10 mouse cellular contexts compared by ENCODE assay signal in the genomic region with DNA sequence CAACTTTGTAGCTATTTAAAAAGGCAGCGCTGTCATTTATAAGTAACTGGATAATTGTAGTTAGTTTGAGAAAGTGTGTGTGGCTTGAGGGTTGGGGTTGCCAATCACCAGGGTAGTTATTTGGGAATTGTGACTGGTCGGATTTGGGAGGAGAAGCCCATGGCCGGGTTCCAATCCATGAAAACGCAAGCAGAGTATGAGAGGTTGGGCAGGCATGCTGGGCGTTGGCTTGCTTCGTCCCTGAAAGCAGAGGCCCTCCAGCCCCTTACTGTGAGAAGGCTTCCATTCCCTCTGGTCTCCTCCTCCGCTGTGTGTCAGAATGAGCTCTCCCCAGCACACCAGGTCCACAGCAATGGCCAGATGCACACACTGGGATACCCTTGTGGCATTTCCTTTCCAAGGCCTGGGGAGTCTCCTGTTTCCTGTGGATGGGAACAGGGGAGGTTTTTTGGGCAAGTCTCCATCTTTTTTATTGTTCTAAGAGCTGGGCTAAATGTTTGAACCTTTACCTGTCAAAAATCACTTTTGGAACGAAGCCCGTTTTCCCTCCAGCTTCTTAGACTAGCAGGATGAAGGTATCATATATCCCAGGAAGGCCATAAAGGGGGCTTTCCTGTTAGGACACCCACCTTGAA. TPM values are rescaled to one million over a fixed set of nuclear protein-coding genes. Genes with fewer than 3 reads are reported as not detected.
DNase-seq lines count a peak whose midpoint lies in the region; ATAC-seq and TF ChIP-seq lines count a peak whose summit lies in the region.
"Had no signal": no experiment of that assay in that cellular context is flagged by ENCODE, and none has a peak within 500 bp of the region (broad histone marks: within the 10 kb centered on the region; RNA-seq: fewer than 3 reads in every experiment).

No protein-coding gene starts in this region.

- H3K9me3 ChIP-seq in forebrain, embryonic 10.5 days: no peaks in the 10 kb centered on the region
- H3K9me3 ChIP-seq in forebrain, embryonic 12.5 days: no peaks in the 10 kb centered on the region
- H3K9me3 ChIP-seq in heart, embryonic 11.5 days (replicated peaks; ENCODE audit: control insufficient read depth, low read length): no peaks in the 10 kb centered on the region
- no peaks in the 10 kb centered on the region for H3K9me3 ChIP-seq in kidney, postnatal 0 days (replicated peaks; ENCODE audit: low read length)
- H3K9me3 ChIP-seq: liver, embryonic 12.5 days had no signal

- no peak overlapping the region for H3K9ac ChIP-seq in forebrain, embryonic 12.5 days
- H3K9ac ChIP-seq in heart, embryonic 11.5 days (ENCODE audit: low read depth, low read length): no peak overlapping the region
- H3K9ac ChIP-seq in kidney, postnatal 0 days (ENCODE audit: low read depth, low read length): no peak overlapping the region
- H3K9ac ChIP-seq: liver, embryonic 12.5 days had no signal

- DNase-seq in forebrain, embryonic 10.5 days (ENCODE audit: extremely low spot score, low spot score): no peak
- peak; percentile 41 for DNase-seq in NIH3T3 (ENCODE audit: low read depth)
- DNase-seq in kidney, postnatal 0 days (ENCODE audit: low spot score): peak; percentile 52
- DNase-seq in neural tube, embryonic 10.5 days (ENCODE audit: extremely low spot score, low spot score): no peak
- DNase-seq in urinary bladder, adult 2 months (ENCODE audit: low spot score): no peak
- DNase-seq in B cell, adult 2 months: no peak

- H3K27ac ChIP-seq in forebrain, embryonic 10.5 days: 0 out of 2 replicates have a peak overlapping the region, but pooled peaks have one; percentile 48
- no peak overlapping the region for H3K27ac ChIP-seq in forebrain, embryonic 12.5 days
- peak overlapping the region; percentile 59 for H3K27ac ChIP-seq in heart, embryonic 11.5 days (ENCODE audit: low read depth, low read length)
- H3K27ac ChIP-seq in kidney, postnatal 0 days: peak overlapping the region; percentile 60; the same call in 1 of the 2 replicates
- H3K27ac ChIP-seq: layer of hippocampus, adult 2 months; liver, embryonic 12.5 days had no signal

- TF ChIP-seq CTCF in kidney, postnatal 0 days (IDR thresholded peaks at IDR 0.05; ENCODE audit: low read depth): no peak

- peaks cover 12% of the 10 kb centered on the region for H3K4me1 ChIP-seq in forebrain, embryonic 10.5 days
- peaks cover 3% of the 10 kb centered on the region; the same call in 1 of the 2 replicates for H3K4me1 ChIP-seq in forebrain, embryonic 12.5 days
- H3K4me1 ChIP-seq in heart, embryonic 11.5 days (ENCODE audit: control insufficient read depth, insufficient read depth, low read length): peaks cover 10% of the 10 kb centered on the region
- peaks cover 24% of the 10 kb centered on the region for H3K4me1 ChIP-seq in kidney, postnatal 0 days (replicated peaks; ENCODE audit: insufficient read depth, low read length)

- no peak overlapping the region for H3K4me2 ChIP-seq in forebrain, embryonic 12.5 days
- H3K4me2 ChIP-seq in heart, embryonic 11.5 days: no peak overlapping the region
- no peak overlapping the region for H3K4me2 ChIP-seq in kidney, postnatal 0 days (ENCODE audit: low read length)
- H3K4me2 ChIP-seq: liver, embryonic 12.5 days had no signal

- no peaks in the 10 kb centered on the region for H3K27me3 ChIP-seq in forebrain, embryonic 10.5 days (ENCODE audit: poor library complexity, severe bottlenecking)
- no peaks in the 10 kb centered on the region for H3K27me3 ChIP-seq in forebrain, embryonic 12.5 days
- H3K27me3 ChIP-seq in heart, embryonic 11.5 days (ENCODE audit: control insufficient read depth, insufficient read depth, low read length): no peaks in the 10 kb centered on the region
- no peaks in the 10 kb centered on the region for H3K27me3 ChIP-seq in kidney, postnatal 0 days (ENCODE audit: insufficient read depth, low read length)
- H3K27me3 ChIP-seq: liver, embryonic 12.5 days had no signal

- H3K4me3 ChIP-seq in forebrain, embryonic 10.5 days: no peak overlapping the region
- H3K4me3 ChIP-seq in forebrain, embryonic 12.5 days (replicated peaks): no peak overlapping the region
- H3K4me3 ChIP-seq in heart, embryonic 11.5 days (ENCODE audit: low read depth, low read length): no peak overlapping the region
- H3K4me3 ChIP-seq in kidney, postnatal 0 days (replicated peaks; ENCODE audit: low read depth, low read length): no peak overlapping the region
- H3K4me3 ChIP-seq: layer of hippocampus, adult 2 months; liver, embryonic 12.5 days had no signal

- 88% methylated on average over 9 of the region's 9 CpGs for WGBS in forebrain, embryonic 10.5 days
- 81% methylated on average over 9 of the region's 9 CpGs for WGBS in forebrain, embryonic 12.5 days
- 72% methylated on average over 9 of the region's 9 CpGs for WGBS in heart, embryonic 11.5 days (ENCODE audit: insufficient replicate concordance)
- 40% methylated on average over 9 of the region's 9 CpGs for WGBS in kidney, postnatal 0 days

- H3K36me3 ChIP-seq in forebrain, embryonic 10.5 days (replicated peaks): peaks cover 18% of the 10 kb centered on the region
- peaks cover 8% of the 10 kb centered on the region; the same call in 1 of the 2 replicates for H3K36me3 ChIP-seq in forebrain, embryonic 12.5 days (replicated peaks)
- no peaks in the 10 kb centered on the region for H3K36me3 ChIP-seq in heart, embryonic 11.5 days (ENCODE audit: control insufficient read depth, insufficient read depth, low read length)
- no peaks in the 10 kb centered on the region for H3K36me3 ChIP-seq in kidney, postnatal 0 days (ENCODE audit: insufficient read depth, low read length)
- H3K36me3 ChIP-seq: liver, embryonic 12.5 days had no signal

- ATAC-seq in forebrain, embryonic 12.5 days (ENCODE audit: low FRiP score): no peak
- ATAC-seq in heart, embryonic 11.5 days (replicated peaks; ENCODE audit: insufficient number of reproducible peaks, low FRiP score, low TSS enrichment): no peak
- no peak for ATAC-seq in kidney, postnatal 0 days (replicated peaks; ENCODE audit: low FRiP score, low read depth)
- ATAC-seq: liver, embryonic 12.5 days had no signal

RNA-seq across cellular contexts. Expression of a gene that starts 46.2 kb away (rescaled TPM):
- polyA plus RNA-seq in forebrain, embryonic 10.5 days (2016; fragmentation: Nextera tagmentation; extraction: Ambion mirVana): 22.9 and 24.2 TPM in 2 replicates
- 21.3 and 22.9 TPM in 2 replicates for polyA plus RNA-seq in forebrain, embryonic 12.5 days (2016; fragmentation: Nextera tagmentation; extraction: Ambion mirVana)
- polyA plus RNA-seq in heart, embryonic 11.5 days (2014; fragmentation: Nextera tagmentation; extraction: Ambion mirVana): 13.1 and 13.6 TPM in 2 replicates
- polyA plus RNA-seq in kidney, postnatal 0 days (2015; fragmentation: Nextera tagmentation; extraction: Ambion mirVana): 10.7 and 12.7 TPM in 2 replicates
- polyA plus RNA-seq in urinary bladder, adult 2 months (2012; rRNA removed): 47.4 and 48.6 TPM in 2 replicates

Comparison
In these comparisons a context has a peak if more than half of its experiments do, and no peak if none do; other contexts are left out.
1. DNase-seq: peak in NIH3T3 (single experiment) and kidney, postnatal 0 days (single experiment); none in forebrain, embryonic 10.5 days (single experiment), neural tube, embryonic 10.5 days (single experiment), urinary bladder, adult 2 months (single experiment) and B cell, adult 2 months (0 of 2).